Mouse (Mus musculus) forebrain, embryonic 11.5 days (tissue): ENCODE results near the gene Spem1. TPM values are rescaled to one million over a fixed set of nuclear protein-coding genes. Genes with fewer than 3 reads are reported as not detected.

ENCODE experiments used
- ATAC-seq: fragments of 200-750 bp; cut with Nextera tagmentation; replicated peaks from 2 replicates; pipeline ENCODE4 v1.8.0; 2017; ENCODE audit warnings: moderate TSS enrichment; ENCODE audit not compliant: low FRiP score
- DNase-seq: peaks from one replicate; pipeline ENCODE4 v3.0.0-alpha.2; 2017; ENCODE audit warnings: low spot score
- H3K27ac ChIP-seq: fragments of 300-500 bp; sonication (generic); 2 replicates; pipeline ENCODE4 v1.5.1; 2014; ENCODE audit warnings: low read depth, low read length
- H3K27me3 ChIP-seq: fragments of 300-500 bp; sonication (generic); 2 replicates; pipeline ENCODE4 v1.6.1; 2014; ENCODE audit warnings: mild to moderate bottlenecking, low read length, mixed read lengths; ENCODE audit not compliant: control insufficient read depth, insufficient read depth
- H3K36me3 ChIP-seq: fragments of 300-500 bp; sonication (generic); 2 replicates; pipeline ENCODE4 v1.6.1; 2014; ENCODE audit warnings: mild to moderate bottlenecking, low read length, moderate library complexity, mixed read lengths; ENCODE audit not compliant: control insufficient read depth, insufficient read depth
- H3K4me1 ChIP-seq: fragments of 300-500 bp; sonication (generic); replicated peaks from 2 replicates; pipeline ENCODE4 v1.6.1; 2014; ENCODE audit warnings: low read length, mixed read lengths; ENCODE audit not compliant: control insufficient read depth, insufficient read depth
- H3K4me2 ChIP-seq: fragments of 300-500 bp; sonication (generic); 2 replicates; pipeline ENCODE4 v1.6.1; 2014; ENCODE audit warnings: low read depth, mild to moderate bottlenecking, low read length, moderate library complexity, mixed read lengths; ENCODE audit not compliant: severe bottlenecking
- H3K4me3 ChIP-seq: fragments of 300-500 bp; sonication (generic); 2 replicates; pipeline ENCODE4 v1.5.1; 2014; ENCODE audit warnings: low read depth, low read length
- H3K9ac ChIP-seq: fragments of 300-500 bp; sonication (generic); 2 replicates; pipeline ENCODE4 v1.6.1; 2014; ENCODE audit warnings: low read length
- H3K9me3 ChIP-seq: fragments of 300-500 bp; sonication (generic); 2 replicates; pipeline ENCODE4 v1.6.1; 2016; ENCODE audit warnings: low read length, mixed read lengths; ENCODE audit not compliant: control insufficient read depth
- WGBS: fragments of 180-500 bp; shearing (Covaris S2); extraction: QIAGEN DNeasy Blood & Tissue Kit; methylation state at CpG from one replicate; pipeline ENCODE4 v1.1.7; 2014; 5-methylcytosine and 5-hydroxymethylcytosine counted together
- polyA plus RNA-seq: library from polyadenylated mRNA; unstranded; fragments of >200 nt; fragmentation: Nextera tagmentation; extraction: Ambion mirVana; gene quantifications from 2 replicates; pipeline ENCODE4 v1.2.1, GENCODE M21; 2014

Gene Spem1
- polyA plus RNA-seq, 1 experiment from 2014 or later, result not detected

- Histone ChIP-seq H3K27me3 (peaks cover 44% of the 10 kb centered on the region), H3K9me3 (no peaks in the 10 kb centered on the region; the same call in 1 of the 2 replicates), H3K9ac (no peak within 1 kb of the TSS), H3K36me3 (no peaks in the 10 kb centered on the region), H3K27ac (no peak within 1 kb of the TSS), H3K4me2 (no peak within 1 kb of the TSS), H3K4me1 (peaks cover 35% of the 10 kb centered on the region), H3K4me3 (no peak within 1 kb of the TSS; the same call in 1 of the 2 replicates)
- ATAC-seq, result no peak
- no peak for DNase-seq
- WGBS, result 5% methylated on average over 29 of the region's 29 CpGs
Observed at GRCm38 (mm10) chr11:69804972-69805909, 16.7 kb downstream of the Spem1 start, which contains the start of gene Tmem102. Gene Tmem102 (minus strand): TSS chr11:69805624.

GRCm38 (mm10) chr11:69804652-69804940, 17.4 kb downstream of the Spem1 start:
- no peak overlapping the region for H3K4me2 ChIP-seq
- H3K27ac ChIP-seq, result no peak overlapping the region
- H3K4me1 ChIP-seq, result peaks cover 35% of the 10 kb centered on the region
- 5% methylated on average over 12 of the region's 12 CpGs for WGBS
- H3K36me3 ChIP-seq, result no peaks in the 10 kb centered on the region
- no peaks in the 10 kb centered on the region; the same call in 1 of the 2 replicates for H3K9me3 ChIP-seq
- peaks cover 44% of the 10 kb centered on the region for H3K27me3 ChIP-seq
- H3K9ac ChIP-seq, result no peak overlapping the region
- no peak overlapping the region; the same call in 1 of the 2 replicates for H3K4me3 ChIP-seq
- ATAC-seq (no peak), DNase-seq (no peak)

GRCm38 (mm10) chr11:69803786-69804651, 18.0 kb downstream of the Spem1 start:
- Histone ChIP-seq H3K9me3 (no peaks in the 10 kb centered on the region; the same call in 1 of the 2 replicates), H3K36me3 (no peaks in the 10 kb centered on the region), H3K4me2 (peak overlapping the region; percentile 94), H3K27ac (no peak overlapping the region), H3K9ac (peak overlapping the region; percentile 49), H3K27me3 (peaks cover 44% of the 10 kb centered on the region), H3K4me1 (peaks cover 40% of the 10 kb centered on the region), H3K4me3 (peak overlapping the region; percentile 49)
- ATAC-seq (peak; percentile 24), DNase-seq (peak; percentile 81)
- 1% methylated on average over 60 of the region's 60 CpGs for WGBS

GRCm38 (mm10) chr11:69803328-69803727, 18.7 kb downstream of the Spem1 start:
- Histone ChIP-seq H3K27me3 (peaks cover 44% of the 10 kb centered on the region), H3K9ac (peak overlapping the region; percentile 68), H3K4me1 (peaks cover 43% of the 10 kb centered on the region), H3K27ac (no peak overlapping the region), H3K4me3 (peak overlapping the region; percentile 49), H3K4me2 (peak overlapping the region; percentile 94), H3K9me3 (no peaks in the 10 kb centered on the region; the same call in 1 of the 2 replicates), H3K36me3 (no peaks in the 10 kb centered on the region)
- DNase-seq, result no peak
- WGBS, result 0% methylated on average over 12 of the region's 12 CpGs
- ATAC-seq, result peak; percentile 9; the same call in 1 of the 2 replicates

- Histone ChIP-seq H3K9ac (peak overlapping the region; percentile 68), H3K4me2 (peak overlapping the region; percentile 94), H3K4me3 (peak overlapping the region; percentile 49), H3K4me1 (peaks cover 43% of the 10 kb centered on the region), H3K27me3 (peaks cover 44% of the 10 kb centered on the region), H3K27ac (no peak overlapping the region), H3K9me3 (no peaks in the 10 kb centered on the region; the same call in 1 of the 2 replicates), H3K36me3 (no peaks in the 10 kb centered on the region)
- DNase-seq, result peak; percentile 90
- 0% methylated on average over 33 of the region's 33 CpGs for WGBS
- no peak for ATAC-seq
Observed at GRCm38 (mm10) chr11:69802648-69803105, 19.3 kb downstream of the Spem1 start.

GRCm38 (mm10) chr11:69801379-69801977, 20.5 kb downstream of the Spem1 start, which contains the start of gene Fgf11:
Gene Fgf11 (minus strand): TSS chr11:69801857.
- Histone ChIP-seq H3K4me1 (peaks cover 43% of the 10 kb centered on the region), H3K4me2 (peak within 1 kb of the TSS; percentile 94), H3K36me3 (no peaks in the 10 kb centered on the region), H3K27me3 (peaks cover 47% of the 10 kb centered on the region), H3K9ac (peak within 1 kb of the TSS; percentile 73), H3K9me3 (no peaks in the 10 kb centered on the region; the same call in 1 of the 2 replicates), H3K27ac (peak within 1 kb of the TSS; percentile 67), H3K4me3 (peak within 1 kb of the TSS; percentile 49)
- ATAC-seq (0 out of 2 replicates have a peak, but pooled peaks have one; percentile 6), DNase-seq (no peak)
- 1% methylated on average over 31 of the region's 33 CpGs for WGBS

- H3K27ac ChIP-seq, result peak overlapping the region; percentile 67
- no peaks in the 10 kb centered on the region for H3K9me3 ChIP-seq
- H3K36me3 ChIP-seq, result no peaks in the 10 kb centered on the region
- DNase-seq, result peak; percentile 87
- peak overlapping the region; percentile 49 for H3K4me3 ChIP-seq
- peak overlapping the region; percentile 73 for H3K9ac ChIP-seq
- WGBS, result under 1% methylated on average over 35 of the region's 36 CpGs
- peak overlapping the region; percentile 87 for H3K4me2 ChIP-seq
- H3K27me3 ChIP-seq, result peaks cover 46% of the 10 kb centered on the region
- peak; percentile 73 for ATAC-seq
- H3K4me1 ChIP-seq, result peaks cover 48% of the 10 kb centered on the region
Observed at GRCm38 (mm10) chr11:69800392-69801197, 21.4 kb downstream of the Spem1 start.
